Mouse (Mus musculus) kidney, postnatal 0 days (tissue): ENCODE data around the gene Sox5. TPM values are rescaled to one million over a fixed set of nuclear protein-coding genes. Genes with fewer than 3 reads are reported as not detected.

Experiments used
- ATAC-seq: fragments of 200-750 bp; cut with Nextera tagmentation; replicated peaks from 2 replicates; pipeline ENCODE4 v1.8.0; 2017; ENCODE audit warnings: low read depth, moderate number of reproducible peaks, moderate TSS enrichment, moderate library complexity; ENCODE audit not compliant: low FRiP score
- DNase-seq: peaks from one replicate; pipeline ENCODE4 v3.0.0-alpha.2; 2016; ENCODE audit warnings: low spot score
- H3K27ac ChIP-seq: fragments of 300-500 bp; sonication (generic); 2 replicates; pipeline ENCODE4 v1.5.1; 2014; ENCODE audit warnings: mild to moderate bottlenecking
- H3K27me3 ChIP-seq: fragments of 300-500 bp; sonication (generic); 2 replicates; pipeline ENCODE4 v1.6.1; 2014; ENCODE audit warnings: low read length, mixed read lengths; ENCODE audit not compliant: insufficient read depth
- H3K36me3 ChIP-seq: fragments of 300-500 bp; sonication (generic); 2 replicates; pipeline ENCODE4 v1.6.1; 2014; ENCODE audit warnings: low read length, mixed read lengths; ENCODE audit not compliant: insufficient read depth
- H3K4me1 ChIP-seq: fragments of 300-500 bp; sonication (generic); replicated peaks from 2 replicates; pipeline ENCODE4 v1.6.1; 2014; ENCODE audit warnings: antibody characterized with exemption, low read length, mixed read lengths; ENCODE audit not compliant: insufficient read depth
- H3K4me2 ChIP-seq: fragments of 300-500 bp; sonication (generic); 2 replicates; pipeline ENCODE4 v1.6.1; 2014; ENCODE audit warnings: mild to moderate bottlenecking, low read length, moderate library complexity, mixed read lengths
- H3K4me3 ChIP-seq: fragments of 300-500 bp; sonication (generic); replicated peaks from 2 replicates; pipeline ENCODE4 v1.5.1; 2014; ENCODE audit warnings: low read depth, low read length
- H3K9ac ChIP-seq: fragments of 300-500 bp; sonication (generic); 2 replicates; pipeline ENCODE4 v1.6.1; 2014; ENCODE audit warnings: low read depth, low read length
- H3K9me3 ChIP-seq: fragments of 300-500 bp; sonication (generic); replicated peaks from 2 replicates; pipeline ENCODE4 v1.6.1; 2016; ENCODE audit warnings: low read length, inconsistent platforms, mixed read lengths
- CTCF ChIP-seq: IDR thresholded peaks from 2 replicates; pipeline ENCODE4 v1.5.1; 2016; ENCODE audit warnings: antibody characterized with exemption, low read depth, mild to moderate bottlenecking, moderate library complexity
- WGBS: fragments of 180-500 bp; shearing (Covaris S2); extraction: QIAGEN DNeasy Blood & Tissue Kit; methylation state at CpG from one replicate; pipeline ENCODE4 v1.1.7; 2014; 5-methylcytosine and 5-hydroxymethylcytosine counted together
- polyA plus RNA-seq: library from polyadenylated mRNA; unstranded; fragments of >200 nt; fragmentation: Nextera tagmentation; extraction: Ambion mirVana; gene quantifications from 2 replicates; pipeline ENCODE4 v1.2.1, GENCODE M21; 2015

The Sox5 gene
- polyA plus RNA-seq, 1 experiment from 2014 or later = 6.1 TPM

- Histone ChIP-seq H3K27ac (no peak overlapping the region), H3K4me3 (no peak overlapping the region), H3K27me3 (no peaks in the 10 kb centered on the region), H3K9me3 (no peaks in the 10 kb centered on the region), H3K36me3 (no peaks in the 10 kb centered on the region), H3K9ac (no peak overlapping the region), H3K4me2 (no peak overlapping the region), H3K4me1 (0 out of 2 replicates have a peak, but pooled peaks cover 3% of the 10 kb centered on the region)
- TF ChIP-seq CTCF = no peak
- 81% methylated on average over 7 of the region's 7 CpGs for WGBS
- DNase-seq (no peak), ATAC-seq (no peak)
These were observed 308.3 kb downstream of the Sox5 start for GRCm38 (mm10) chr6:144473437-144473836.

- Histone ChIP-seq H3K27me3 (no peaks in the 10 kb centered on the region), H3K36me3 (no peaks in the 10 kb centered on the region), H3K27ac (no peak overlapping the region), H3K4me2 (peak overlapping the region; percentile 18; the same call in 1 of the 2 replicates), H3K9ac (no peak overlapping the region), H3K9me3 (no peaks in the 10 kb centered on the region), H3K4me3 (no peak overlapping the region), H3K4me1 (0 out of 2 replicates have a peak, but pooled peaks cover 3% of the 10 kb centered on the region)
- ATAC-seq (peak; percentile 54), DNase-seq (peak; percentile 25)
- no peak for TF ChIP-seq CTCF
- WGBS = 37% methylated on average over 14 of the region's 14 CpGs
These were observed 309.5 kb downstream of the Sox5 start for GRCm38 (mm10) chr6:144472089-144472900.

GRCm38 (mm10) chr6:144466711-144467110 lies 315.1 kb downstream of the Sox5 start:
- no peak overlapping the region for H3K4me3 ChIP-seq
- no peak overlapping the region for H3K4me2 ChIP-seq
- H3K4me1 ChIP-seq = no peaks in the 10 kb centered on the region
- ATAC-seq = no peak
- H3K27me3 ChIP-seq = no peaks in the 10 kb centered on the region
- WGBS = 50% methylated on average over 15 of the region's 15 CpGs
- no peak overlapping the region for H3K27ac ChIP-seq
- H3K9me3 ChIP-seq = no peaks in the 10 kb centered on the region
- H3K36me3 ChIP-seq = no peaks in the 10 kb centered on the region
- no peak overlapping the region for H3K9ac ChIP-seq
- no peak for TF ChIP-seq CTCF
- no peak for DNase-seq

GRCm38 (mm10) chr6:144463691-144464090 lies 318.1 kb downstream of the Sox5 start:
- ATAC-seq = no peak
- no peak for DNase-seq

GRCm38 (mm10) chr6:144463274-144463673 lies 318.5 kb downstream of the Sox5 start:
- Histone ChIP-seq H3K27me3 (no peaks in the 10 kb centered on the region), H3K9me3 (no peaks in the 10 kb centered on the region), H3K27ac (no peak overlapping the region), H3K4me1 (no peaks in the 10 kb centered on the region), H3K36me3 (no peaks in the 10 kb centered on the region), H3K4me2 (no peak overlapping the region), H3K9ac (no peak overlapping the region), H3K4me3 (no peak overlapping the region)
- DNase-seq = no peak
- no peak for ATAC-seq
- TF ChIP-seq CTCF = no peak
- WGBS = 84% methylated on average over 5 of the region's 5 CpGs

More at GRCm38 (mm10) chr6:144463691-144464090, 318.1 kb downstream of the Sox5 start:
- Histone ChIP-seq H3K36me3 (no peaks in the 10 kb centered on the region), H3K4me3 (no peak overlapping the region), H3K4me2 (no peak overlapping the region), H3K27me3 (no peaks in the 10 kb centered on the region), H3K4me1 (no peaks in the 10 kb centered on the region), H3K9me3 (no peaks in the 10 kb centered on the region), H3K9ac (no peak overlapping the region), H3K27ac (no peak overlapping the region)
- TF ChIP-seq CTCF = no peak
- WGBS = 30% methylated on average over 6 of the region's 6 CpGs

- Histone ChIP-seq H3K9me3 (no peaks in the 10 kb centered on the region), H3K9ac (no peak overlapping the region), H3K27ac (no peak overlapping the region), H3K36me3 (no peaks in the 10 kb centered on the region), H3K27me3 (no peaks in the 10 kb centered on the region), H3K4me2 (no peak overlapping the region), H3K4me1 (no peaks in the 10 kb centered on the region), H3K4me3 (no peak overlapping the region)
- no peak for TF ChIP-seq CTCF
- ATAC-seq = no peak
- DNase-seq = no peak
- WGBS = 92% methylated on average over 8 of the region's 8 CpGs
These were observed 322.3 kb downstream of the Sox5 start for GRCm38 (mm10) chr6:144459486-144459885.
